Mouse (Mus musculus): ENCODE data around the gene Dirc2. TPM values are rescaled to one million over a fixed set of nuclear protein-coding genes. Genes with fewer than 3 reads are reported as not detected.

Gene Dirc2
- total RNA-seq, 4 experiments from 2014 or later: 65.2 to 71.3 (median 70.6) TPM

- no peak for DNase-seq (ENCODE audit: low spot score in 2 of 2)
Measured at GRCm38 (mm10) chr16:35740357-35740756, 28.8 kb downstream of the Dirc2 start.

GRCm38 (mm10) chr16:35739548-35739947 lies 29.6 kb downstream of the Dirc2 start:
- no peak for DNase-seq (ENCODE audit: low spot score in 2 of 2)

- DNase-seq (ENCODE audit: low spot score in 2 of 2): no peak
Measured at GRCm38 (mm10) chr16:35738096-35738767, 30.9 kb downstream of the Dirc2 start.

GRCm38 (mm10) chr16:35734038-35734437 lies 35.1 kb downstream of the Dirc2 start:
- peak in 1 of 2 experiments; percentile 42 for DNase-seq (ENCODE audit: low spot score in 2 of 2)

GRCm38 (mm10) chr16:35732096-35732495 lies 37.1 kb downstream of the Dirc2 start:
- DNase-seq (ENCODE audit: low spot score in 2 of 2): no peak

GRCm38 (mm10) chr16:35729151-35729738 lies 39.9 kb downstream of the Dirc2 start:
- DNase-seq (ENCODE audit: low spot score in 2 of 2): no peak

GRCm38 (mm10) chr16:35726601-35727000 lies 42.6 kb downstream of the Dirc2 start:
- no peak for DNase-seq (ENCODE audit: low spot score in 2 of 2)

- DNase-seq (ENCODE audit: low spot score in 2 of 2): no peak
Measured at GRCm38 (mm10) chr16:35724561-35724960, 44.6 kb downstream of the Dirc2 start.

- DNase-seq (ENCODE audit: low spot score in 2 of 2): no peak
Measured at GRCm38 (mm10) chr16:35717761-35718160, 51.4 kb downstream of the Dirc2 start.

- DNase-seq (ENCODE audit: low spot score in 2 of 2): no peak
Measured at GRCm38 (mm10) chr16:35716257-35716656, 52.9 kb downstream of the Dirc2 start.

GRCm38 (mm10) chr16:35715771-35716170 lies 53.4 kb downstream of the Dirc2 start:
- DNase-seq (ENCODE audit: low spot score in 2 of 2): no peak

GRCm38 (mm10) chr16:35715350-35715749 lies 53.8 kb downstream of the Dirc2 start:
- no peak for DNase-seq (ENCODE audit: low spot score in 2 of 2)

GRCm38 (mm10) chr16:35714689-35715088 lies 54.5 kb downstream of the Dirc2 start:
- no peak for DNase-seq (ENCODE audit: low spot score in 2 of 2)

- DNase-seq (ENCODE audit: low spot score in 2 of 2): no peak
Measured at GRCm38 (mm10) chr16:35713606-35714005, 55.5 kb downstream of the Dirc2 start.

GRCm38 (mm10) chr16:35711004-35711403 lies 58.2 kb downstream of the Dirc2 start:
- DNase-seq (ENCODE audit: low spot score in 2 of 2): no peak

- no peak for DNase-seq (ENCODE audit: low spot score in 2 of 2)
Measured at GRCm38 (mm10) chr16:35707004-35707403, 62.2 kb downstream of the Dirc2 start.

- no peak for DNase-seq (ENCODE audit: low spot score in 2 of 2)
Measured at GRCm38 (mm10) chr16:35704796-35705195, 64.4 kb downstream of the Dirc2 start.

GRCm38 (mm10) chr16:35703763-35704679 lies 65.1 kb downstream of the Dirc2 start:
- DNase-seq (ENCODE audit: low spot score in 2 of 2): no peak

GRCm38 (mm10) chr16:35701823-35702222 lies 67.3 kb downstream of the Dirc2 start:
- peak in 1 of 2 experiments; percentile 49 for DNase-seq (ENCODE audit: low spot score in 2 of 2)

- no peak for DNase-seq (ENCODE audit: low spot score in 2 of 2)
Measured at GRCm38 (mm10) chr16:35696103-35696502, 73.1 kb downstream of the Dirc2 start.

- DNase-seq (ENCODE audit: low spot score in 2 of 2): no peak
Measured at GRCm38 (mm10) chr16:35694250-35694846, 74.8 kb downstream of the Dirc2 start.

- DNase-seq (ENCODE audit: low spot score in 2 of 2): no peak
Measured at GRCm38 (mm10) chr16:35691606-35692005, 77.5 kb downstream of the Dirc2 start.
